Mouse (Mus musculus) kidney, adult 18-20 months (tissue): ENCODE measurements around the gene Cobl.

Experiments used
- DNase-seq: peaks from one replicate; pipeline ENCODE4 v3.0.0; 2021

Gene Cobl

DNA sequence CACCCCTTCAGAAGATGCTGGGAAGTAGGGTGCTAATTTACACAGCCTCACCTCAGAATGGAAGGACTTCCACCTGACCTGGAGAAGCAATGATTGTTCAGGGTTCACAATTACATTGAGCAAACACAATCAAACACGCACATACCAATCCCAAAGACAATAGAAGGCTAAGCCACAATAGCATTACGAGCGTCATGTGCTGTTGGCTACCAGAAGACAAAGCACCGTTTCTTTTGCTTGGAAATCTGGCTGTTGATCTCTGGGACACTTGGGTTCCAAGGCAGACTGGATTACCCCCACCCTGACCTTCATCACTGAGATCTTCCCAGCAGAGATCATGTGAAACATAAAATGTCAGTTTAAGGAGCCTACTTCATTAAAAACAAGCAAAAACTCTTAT is 21.1 kb downstream of the Cobl start:
- DNase-seq = no peak

DNA sequence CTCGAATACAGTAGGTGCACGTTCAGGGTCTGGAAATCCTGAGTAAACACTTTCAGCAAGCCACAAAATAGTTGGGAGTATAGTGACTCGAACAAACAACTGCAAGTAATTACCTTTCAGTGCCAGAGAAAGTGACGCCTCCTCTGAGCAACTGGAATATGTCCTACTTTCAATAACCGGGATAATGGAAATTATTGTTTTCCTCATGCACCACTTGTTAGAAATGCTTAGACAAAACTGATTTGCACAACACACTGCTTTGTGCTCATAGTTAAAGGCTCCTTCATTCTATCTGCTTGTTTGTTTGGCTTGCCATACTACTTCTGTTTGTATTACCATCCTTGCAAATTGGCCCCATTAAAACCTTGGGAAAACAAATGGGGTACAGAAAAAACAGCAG is 21.6 kb downstream of the Cobl start:
- no peak for DNase-seq

DNA sequence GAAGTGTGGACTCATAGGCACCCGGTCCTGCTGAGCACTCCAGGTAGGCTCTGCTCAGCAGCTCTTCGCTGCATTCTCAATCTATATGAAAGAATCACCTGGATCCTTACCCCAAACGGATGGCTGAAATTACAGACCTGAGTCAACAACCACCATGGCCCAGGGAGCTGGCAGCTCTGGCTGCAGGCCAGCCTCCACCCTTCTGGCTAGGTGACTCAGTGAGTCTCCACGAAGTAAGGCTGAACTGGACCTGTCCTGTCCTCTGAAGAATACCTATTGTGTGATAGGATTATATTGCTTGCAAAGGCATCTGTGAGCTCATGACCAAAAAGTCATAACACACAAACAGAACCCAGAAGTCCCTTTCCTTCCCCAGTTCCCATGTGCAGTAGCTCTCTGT is 22.5 kb downstream of the Cobl start:
- no peak for DNase-seq

DNA sequence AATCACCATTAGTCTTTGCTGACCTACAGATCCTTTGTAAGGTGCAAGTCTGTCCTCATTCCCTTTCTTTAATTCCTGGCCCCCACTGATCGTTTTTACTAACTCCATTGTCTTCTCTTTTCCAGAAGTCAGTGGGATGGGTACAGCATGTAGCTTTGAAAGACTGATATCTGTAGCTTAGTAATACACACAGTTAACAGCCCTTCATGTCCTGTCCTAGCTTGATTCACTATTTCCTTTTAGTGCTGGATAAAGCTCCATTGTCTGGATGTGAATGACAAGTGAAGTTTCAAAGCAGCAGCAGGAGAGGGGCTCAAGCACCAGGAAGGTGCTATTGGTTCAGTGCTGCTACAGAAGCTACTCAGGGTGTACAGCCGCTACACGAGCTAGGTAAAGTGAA is 28.9 kb downstream of the Cobl start:
- DNase-seq = no peak

DNA sequence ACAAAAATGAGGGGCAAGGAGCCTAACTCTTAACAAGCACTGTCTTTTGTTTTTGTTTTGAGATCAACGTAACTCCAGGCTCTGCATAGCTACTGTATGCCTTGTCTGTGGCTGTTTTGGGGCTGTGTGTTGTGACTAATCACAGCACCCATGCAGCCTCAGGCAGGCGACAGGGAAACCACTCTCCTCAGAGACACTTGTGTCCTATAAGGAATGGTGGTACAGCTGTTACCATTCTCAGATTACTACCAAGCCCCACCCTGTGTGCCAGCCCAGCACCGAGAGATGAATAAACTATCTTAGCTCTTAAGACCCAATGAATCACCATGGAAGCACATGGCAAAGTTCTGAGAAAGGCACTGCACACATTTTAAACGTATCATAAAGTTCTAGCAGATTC is 29.7 kb downstream of the Cobl start:
- no peak for DNase-seq

DNA sequence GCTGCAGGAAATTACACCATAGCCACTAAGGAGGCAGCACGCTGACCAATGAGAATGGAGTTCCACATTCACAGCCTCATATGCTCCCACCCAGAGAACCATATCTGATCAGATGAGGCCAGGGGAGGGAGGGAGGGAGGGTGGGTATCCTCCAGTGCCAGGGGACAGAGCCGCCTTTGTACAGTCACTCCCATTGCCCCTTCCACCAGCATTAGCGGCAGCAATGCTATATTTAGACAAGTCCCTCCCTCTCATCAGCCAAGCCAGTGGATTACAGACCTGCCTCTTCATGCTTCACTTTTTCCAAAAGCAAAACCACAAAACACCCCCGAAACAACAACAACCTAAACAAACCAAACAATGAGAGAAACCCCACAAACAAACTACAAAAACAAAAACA is 30.2 kb downstream of the Cobl start:
- no peak for DNase-seq

DNA sequence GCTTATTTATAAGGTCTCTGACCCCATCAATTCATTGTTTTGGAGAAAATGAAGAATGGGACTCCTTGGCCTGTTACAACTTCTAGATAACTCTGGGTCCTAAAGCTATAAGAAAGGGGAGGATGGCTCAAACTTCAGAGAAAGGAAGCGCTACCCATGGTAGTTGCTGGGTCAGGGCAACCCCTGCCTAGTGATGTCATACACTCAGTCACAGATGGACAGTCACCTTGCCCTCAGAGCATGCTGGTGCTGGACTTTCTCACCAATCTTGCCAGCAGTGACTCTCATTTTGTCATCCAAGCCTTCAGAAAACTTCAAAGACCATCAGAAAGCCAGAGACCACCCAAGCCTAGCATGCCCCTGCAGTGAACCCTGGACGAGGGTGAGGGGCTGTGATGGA is 32.8 kb downstream of the Cobl start:
- DNase-seq = no peak

DNA sequence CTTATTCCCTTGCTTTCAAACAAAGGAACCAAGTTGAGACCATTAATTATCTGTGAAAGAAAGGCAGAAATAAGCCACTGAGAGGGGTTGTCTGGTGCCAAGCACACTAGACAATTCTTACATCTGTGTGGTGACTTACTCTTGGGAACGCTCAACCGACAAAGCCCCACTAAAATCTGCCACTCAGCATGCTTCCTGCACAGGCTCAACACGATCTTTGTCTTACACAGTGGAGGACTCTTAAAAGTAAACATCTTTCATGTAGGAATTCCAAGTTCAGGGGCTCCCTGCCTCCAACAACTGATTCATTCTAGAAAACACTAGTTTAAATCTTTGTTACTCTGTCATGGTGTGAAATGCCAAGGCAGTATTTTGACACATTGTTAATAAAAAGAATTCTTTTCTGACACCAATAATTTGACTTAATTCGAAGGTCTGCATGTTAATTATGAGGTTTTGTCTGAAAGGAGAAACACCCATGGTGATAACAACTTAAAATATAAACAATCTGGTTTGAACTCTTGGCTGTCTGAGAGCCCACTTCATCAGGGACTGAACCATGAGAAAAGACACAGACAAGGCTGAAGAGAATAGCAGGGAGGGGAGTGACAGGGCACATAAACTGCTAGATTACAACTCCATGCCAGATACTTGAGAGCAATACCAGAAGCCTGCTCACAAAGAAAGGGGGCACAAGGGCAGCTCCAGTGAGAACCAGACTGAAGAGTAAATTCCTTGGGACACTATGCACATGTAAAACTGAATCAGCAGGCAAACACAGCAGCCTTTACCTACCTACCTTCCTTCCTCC is 34.3 kb downstream of the Cobl start:
- DNase-seq = no peak

DNA sequence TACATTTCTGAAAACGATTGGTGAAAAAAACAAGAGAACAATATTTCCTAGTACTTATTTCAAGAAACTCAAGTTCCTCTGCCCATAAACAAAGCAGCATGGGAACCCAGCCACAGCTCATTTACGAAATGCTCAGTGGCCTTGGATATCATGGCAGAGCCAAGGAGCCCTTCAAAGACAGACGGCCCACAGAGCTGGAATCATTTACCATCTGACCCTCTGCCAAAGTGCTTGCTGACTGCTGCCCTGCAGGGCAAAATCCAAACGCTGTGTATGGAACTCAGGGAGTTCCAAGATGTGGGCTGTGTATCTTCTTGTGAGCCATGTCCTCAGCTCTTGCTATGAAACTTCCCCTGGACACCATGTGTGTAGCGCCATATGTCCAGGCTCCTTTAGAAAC is 38.0 kb downstream of the Cobl start:
- DNase-seq = peak; percentile 75

DNA sequence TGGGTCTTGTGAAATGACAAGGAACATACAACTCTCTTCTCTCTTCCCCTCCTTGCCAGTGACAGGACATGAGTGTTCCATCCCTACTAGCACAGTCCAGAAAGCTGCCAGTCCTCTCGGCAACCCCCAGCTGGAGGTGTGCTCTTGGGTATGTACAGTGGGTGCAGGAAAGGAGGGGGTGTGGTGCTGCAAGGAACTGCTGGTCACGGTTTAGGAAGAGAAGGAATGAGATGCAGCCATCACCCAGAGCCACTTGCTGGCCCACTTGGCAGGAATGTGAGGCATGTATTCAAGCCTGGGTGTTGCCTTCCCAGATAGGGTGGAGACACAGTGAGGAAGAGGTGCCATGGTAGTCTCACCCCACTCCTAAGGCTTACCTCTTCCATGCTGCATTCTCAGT is 40.6 kb downstream of the Cobl start:
- no peak for DNase-seq

DNA sequence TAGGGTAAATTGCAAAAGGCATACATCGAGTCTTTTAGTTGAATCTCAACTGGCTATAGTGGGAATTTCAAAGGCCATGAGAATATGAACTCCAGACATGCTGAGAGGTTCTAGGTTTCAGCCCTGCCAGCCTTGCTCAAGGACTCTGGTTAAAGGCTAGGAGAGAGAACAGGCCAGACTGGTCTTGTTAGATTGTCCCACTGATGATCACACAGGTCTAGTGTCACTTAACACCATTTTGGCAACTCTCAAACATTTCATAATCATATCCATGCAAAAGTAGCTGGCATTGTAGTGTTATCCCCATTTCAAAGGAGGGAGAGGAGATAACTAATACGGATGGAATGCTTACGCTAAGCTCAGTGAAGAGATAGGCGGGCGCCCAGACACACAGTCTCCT is 43.6 kb downstream of the Cobl start:
- DNase-seq = no peak

DNA sequence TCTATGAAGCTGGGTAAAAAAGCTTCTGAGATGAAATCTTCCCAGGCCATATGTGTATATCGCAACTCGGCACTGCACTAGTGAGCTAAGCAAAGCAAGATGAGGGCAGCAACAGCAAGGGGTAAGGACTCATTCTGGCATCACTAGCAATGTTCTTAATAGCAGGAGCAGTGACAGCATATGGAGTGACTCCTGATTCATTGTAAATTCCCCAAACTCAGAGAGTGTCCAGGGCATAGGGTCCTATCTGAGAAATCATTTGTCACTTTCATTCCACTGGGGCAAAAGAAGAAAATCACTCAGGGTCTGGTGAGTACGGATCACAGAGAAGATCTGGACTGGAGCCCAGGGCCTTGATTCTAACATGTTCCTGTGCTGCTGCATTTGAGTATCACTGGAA is 44.6 kb downstream of the Cobl start:
- DNase-seq = no peak

DNA sequence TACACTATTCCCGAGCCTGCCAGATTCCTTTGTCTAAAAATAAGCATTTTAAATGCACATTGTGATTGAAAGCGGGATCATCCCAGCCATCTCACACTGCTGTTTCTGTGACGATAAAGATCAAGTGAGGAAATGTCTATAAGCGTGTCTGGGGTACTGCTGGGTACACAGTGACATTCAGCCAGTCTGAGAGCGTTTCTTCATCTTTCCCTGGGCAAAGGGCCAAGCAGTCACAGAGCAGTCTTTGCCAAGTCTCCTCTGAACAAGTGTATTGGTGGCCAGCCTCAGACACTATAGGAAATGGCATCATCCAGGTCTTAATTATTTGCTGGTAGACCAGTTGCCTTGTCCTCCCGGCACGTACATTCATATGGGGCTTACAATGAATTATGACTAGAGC is 47.9 kb downstream of the Cobl start:
- no peak for DNase-seq

DNA sequence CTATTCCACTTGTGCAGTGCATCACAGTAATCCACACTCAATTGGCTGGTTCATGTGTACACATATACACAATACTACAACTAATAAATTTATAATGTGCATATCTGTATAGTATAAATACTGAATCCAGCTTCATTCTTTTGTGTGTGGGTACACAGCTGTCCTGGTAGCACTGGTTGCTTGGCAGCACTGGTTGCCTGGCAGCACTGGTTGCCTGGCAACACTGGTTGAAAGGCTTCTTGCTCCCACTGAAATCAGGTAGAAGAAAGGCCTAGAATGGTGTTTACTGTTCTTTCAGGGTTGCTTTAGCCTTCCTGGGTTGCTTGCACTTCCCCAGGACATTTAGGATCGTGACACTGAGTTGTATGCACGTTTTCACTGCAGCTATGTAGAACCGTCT is 49.4 kb downstream of the Cobl start:
- DNase-seq = no peak

DNA sequence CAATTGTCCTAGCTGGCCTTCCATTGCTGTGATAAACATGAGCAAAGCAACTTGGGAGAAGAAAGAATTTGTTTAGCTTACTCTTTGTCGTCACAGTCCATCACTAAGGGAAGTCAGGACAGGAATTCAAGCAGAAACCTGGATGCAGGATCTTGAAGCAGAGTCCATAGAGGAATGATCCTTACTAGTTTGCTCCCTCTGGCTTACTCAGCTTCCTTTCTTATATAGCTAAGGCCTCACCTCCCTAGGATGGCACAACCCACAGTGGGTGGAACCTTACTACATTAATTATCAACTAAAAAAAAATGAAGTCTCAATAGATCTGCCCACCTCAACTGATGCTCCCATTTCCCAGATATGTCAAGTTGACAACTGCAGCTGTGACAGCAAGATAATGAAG is 52.8 kb downstream of the Cobl start:
- DNase-seq = no peak

DNA sequence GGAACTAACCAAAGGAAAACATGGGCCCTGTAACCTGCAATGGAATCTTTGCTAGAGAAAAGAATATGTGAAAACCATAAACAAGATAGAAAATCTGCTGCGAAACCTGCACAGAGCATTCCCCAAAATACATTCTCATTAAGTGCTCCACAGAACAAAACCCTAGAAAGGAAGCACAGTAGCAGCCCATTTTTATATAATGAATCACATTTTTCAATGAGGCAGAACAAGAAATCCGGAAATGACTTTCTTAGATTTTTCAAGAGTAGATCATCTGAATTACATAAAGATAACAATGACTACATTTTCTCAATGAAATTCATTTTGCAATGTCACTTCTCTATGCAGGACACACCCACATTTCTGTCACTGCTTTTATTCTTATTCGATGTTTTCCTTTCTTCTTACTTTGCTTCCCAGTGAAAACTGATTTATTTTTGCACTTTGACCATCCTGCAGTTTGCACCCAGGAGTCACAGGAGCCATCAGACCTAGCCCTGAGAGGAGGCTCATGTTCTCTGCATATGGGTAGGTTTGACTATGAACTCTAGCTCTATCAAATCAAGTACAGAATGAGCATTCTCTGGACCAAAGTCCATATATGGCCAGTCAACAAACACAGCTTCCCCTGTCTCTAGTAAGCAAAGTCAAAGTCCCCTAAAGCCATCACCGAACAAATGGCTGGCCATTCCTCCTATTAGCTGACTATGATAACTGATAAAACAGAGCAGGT is 53.5 kb downstream of the Cobl start:
- DNase-seq = no peak

DNA sequence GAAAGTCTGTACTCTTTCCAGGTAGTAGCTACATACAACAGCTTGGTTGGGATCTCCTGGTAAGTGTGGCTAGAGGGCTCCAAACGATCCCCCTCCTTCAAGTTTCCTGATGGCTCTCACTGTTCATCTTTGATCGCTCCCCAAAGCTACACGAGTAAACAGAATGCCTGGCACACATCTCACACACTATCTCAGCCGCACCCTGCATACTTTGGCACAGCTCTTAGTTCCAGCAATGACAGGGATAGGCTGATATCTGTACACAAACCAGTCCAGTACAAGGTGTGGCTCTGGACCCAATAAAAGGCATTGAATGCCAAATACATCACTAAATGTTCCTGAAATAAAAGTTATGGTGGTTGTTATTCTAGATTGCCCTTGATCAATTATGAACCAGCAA is 55.3 kb downstream of the Cobl start:
- no peak for DNase-seq

DNA sequence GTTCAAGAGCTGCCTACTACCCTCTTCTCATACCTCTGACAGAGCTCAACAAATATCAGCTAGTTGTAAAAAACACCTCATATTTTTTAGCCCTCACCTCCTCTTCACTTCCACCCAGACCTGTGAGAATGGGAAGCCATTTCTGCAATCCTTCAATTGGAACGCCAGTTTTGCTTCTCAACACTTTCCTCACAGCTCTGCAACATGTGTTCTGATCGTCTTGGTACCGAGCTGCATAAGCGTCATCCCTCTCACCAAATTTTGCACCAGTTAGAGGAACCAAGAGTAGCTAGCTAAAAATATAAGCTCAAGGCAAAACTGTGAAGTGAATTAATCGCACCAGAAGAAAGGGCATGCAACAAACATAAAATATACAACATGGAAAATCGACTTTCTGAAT is 56.9 kb downstream of the Cobl start:
- no peak for DNase-seq

DNA sequence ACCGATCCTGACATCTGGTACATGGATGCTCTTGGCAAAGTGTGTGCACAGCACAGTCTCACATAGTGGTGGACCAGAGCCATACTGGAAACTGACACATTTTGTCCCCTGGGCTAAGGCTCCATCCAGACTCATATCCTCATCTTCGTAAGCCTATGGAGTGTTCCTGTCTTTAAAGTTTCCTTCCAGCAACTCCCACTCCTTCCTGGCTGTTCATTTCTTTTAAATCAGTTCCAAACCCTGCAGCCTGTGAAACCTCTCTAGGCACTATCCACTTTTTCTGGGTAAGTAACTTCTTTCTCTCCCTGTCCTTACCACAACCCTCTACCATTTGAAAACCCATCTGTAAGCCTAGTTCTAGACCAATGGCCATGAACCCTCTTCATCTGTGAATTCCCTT is 64.9 kb downstream of the Cobl start:
- DNase-seq = no peak

DNA sequence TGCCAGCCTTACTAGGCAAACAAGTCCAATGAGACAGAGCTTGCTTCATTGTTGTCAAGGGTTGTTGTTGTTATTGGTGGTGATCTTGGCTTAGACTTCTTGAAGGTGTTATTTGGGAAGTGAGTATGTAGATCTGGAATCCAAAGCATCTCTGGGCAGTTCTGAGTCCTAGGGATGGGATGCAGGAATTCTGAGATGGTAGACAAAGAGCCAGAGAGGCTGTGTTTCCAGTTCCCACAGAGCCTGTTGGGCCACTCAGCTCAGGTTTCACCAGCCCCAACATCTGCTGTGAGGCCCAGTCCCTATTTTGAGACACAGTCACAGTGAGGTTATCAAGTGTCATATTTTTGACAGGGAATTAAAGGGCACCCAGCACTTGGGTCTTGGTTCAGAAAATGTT is 68.6 kb downstream of the Cobl start:
- no peak for DNase-seq

DNA sequence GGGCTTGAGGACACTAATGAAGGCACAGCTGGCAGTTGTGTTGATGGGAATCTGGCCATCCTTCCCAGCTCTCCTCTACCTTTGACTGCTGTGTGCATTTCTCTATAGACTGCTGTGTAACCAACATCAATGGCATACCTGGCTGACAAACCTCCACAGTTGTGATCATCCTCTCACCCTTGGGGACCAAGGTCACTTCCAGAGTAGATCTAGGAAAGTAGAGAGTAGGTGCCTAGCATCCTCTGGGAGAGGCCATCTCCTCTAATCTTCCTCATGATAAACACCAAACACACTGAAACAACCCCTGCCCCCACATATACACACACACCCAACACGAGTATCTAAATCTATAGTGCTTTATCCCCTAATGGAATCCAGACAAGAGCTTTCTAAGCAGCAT is 70.1 kb downstream of the Cobl start:
- DNase-seq = no peak

DNA sequence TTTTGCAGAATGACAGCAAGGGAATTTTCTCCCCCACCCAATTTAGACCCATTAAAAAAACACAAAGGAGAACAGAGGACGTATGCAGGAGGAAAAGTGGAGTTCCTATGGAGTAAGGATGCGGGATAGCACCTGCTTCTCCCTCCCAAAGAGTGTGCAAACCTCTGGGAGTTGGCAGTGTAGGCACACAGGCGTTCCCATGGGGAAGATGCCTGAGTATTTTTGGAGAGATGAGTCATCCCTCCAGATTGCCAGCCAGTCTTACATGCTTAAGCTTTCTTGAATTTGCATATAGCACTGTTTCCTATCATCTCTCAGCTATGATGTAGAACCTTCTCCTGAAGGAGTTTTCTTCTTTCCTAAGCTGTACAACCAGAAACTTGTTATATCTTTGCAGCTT is 70.6 kb downstream of the Cobl start:
- DNase-seq = no peak

DNA sequence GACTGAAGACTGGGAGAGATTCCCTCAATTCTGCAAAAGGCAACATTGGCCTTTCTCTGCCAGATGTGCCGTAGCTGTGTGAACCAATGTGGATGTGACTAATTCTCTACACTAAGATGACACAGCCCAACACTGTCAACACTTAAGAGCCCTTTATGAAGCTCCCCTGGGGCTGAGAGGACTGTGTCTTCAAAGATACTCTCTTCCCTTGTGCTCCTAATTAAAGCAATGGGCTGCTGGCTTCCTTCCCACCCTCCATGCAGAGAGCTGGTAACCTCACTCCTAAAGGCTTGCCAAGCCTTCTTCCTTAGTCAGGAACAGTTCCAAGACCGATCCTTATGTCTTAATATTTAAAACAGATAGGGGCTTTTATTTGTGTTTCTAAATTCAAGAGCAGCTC is 79.9 kb downstream of the Cobl start:
- no peak for DNase-seq

DNA sequence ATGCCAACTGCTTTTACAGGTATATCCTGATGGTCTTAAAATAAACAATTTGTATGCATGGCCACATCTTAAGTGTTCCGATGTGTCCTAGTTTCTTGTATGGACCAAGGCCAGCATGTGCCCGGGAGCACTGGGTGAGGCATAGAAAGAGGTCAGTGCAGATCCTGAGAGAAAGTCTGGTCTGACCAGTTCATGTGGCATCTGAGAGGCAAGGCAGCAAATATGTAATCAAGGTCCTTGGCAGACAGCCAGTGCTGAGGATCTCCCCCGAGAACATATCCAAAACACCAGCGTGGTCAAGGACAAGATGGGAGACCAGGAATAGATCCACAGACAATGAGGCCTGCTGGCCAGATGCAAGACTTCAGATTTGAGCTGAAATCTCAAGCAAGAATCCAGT is 81.8 kb downstream of the Cobl start:
- peak; percentile 29 for DNase-seq

DNA sequence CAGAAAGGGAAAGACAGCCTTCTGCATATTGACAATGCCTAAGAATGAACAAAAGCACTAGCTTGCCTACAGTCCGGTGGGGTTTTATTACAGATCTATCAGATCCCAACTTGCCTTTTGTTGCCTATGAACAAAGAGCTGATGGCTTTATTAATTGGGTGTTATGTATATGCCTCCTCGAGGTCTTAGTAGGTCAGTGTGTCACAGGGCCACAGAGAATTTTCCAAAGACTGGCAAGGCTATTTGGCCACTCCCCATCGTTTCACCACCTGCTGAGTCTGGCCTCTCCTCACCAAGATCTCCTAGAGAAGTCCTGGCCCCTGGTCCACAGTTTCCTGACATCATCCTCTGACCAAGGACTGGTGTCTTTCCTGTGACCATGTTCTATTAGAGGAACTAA is 83.7 kb downstream of the Cobl start:
- no peak for DNase-seq
